Mouse (Mus musculus): ENCODE measurements around the gene Slc10a2. TPM values are rescaled to one million over a fixed set of nuclear protein-coding genes. Genes with fewer than 3 reads are reported as not detected.

Gene Slc10a2
- polyA plus RNA-seq, 1 experiment from 2014 or later = 0.20 TPM

DNA sequence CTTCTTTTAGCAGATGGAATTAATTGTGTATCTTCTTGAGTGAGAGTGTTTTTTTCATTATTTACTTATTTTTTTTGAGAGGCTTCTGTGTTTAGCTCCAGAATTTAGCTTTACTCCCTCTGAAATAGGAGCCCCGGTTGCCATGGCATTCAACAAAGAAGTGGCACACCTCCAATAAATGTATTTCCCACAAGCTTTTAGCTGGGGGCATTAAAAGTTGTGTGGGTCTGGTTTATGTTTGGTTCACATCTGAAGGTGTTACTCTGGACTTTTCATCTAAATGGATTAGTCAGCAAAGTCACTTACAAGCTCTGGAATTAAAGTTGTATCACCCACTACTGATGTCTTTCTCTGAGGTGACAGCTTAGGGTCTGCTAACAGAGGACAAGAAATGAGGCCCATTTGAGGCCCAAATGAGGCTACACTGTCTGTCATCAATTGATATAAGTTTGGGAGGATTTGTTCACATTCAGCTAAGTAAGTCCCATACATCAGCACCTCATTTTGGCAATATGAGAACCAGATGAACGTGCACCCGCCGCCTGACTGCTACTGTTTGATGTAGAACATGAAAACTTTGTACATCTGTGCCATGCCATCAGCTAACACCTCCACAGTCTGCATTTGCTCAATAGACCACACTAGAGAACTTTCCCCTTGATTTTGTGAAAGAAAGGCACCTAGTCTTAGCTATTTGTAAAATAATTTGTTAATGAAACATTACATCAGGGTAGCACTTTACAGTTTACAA, 66.2 kb downstream of the Slc10a2 start:
- ATAC-seq (replicated peaks; ENCODE audit: low FRiP score, low TSS enrichment, low read depth) = no peak
- Histone ChIP-seq H3K36me3 (ENCODE audit: control insufficient read depth, insufficient read depth, low read length) (no peaks in the 10 kb centered on the region), H3K4me3 (ENCODE audit: low read depth, low read length) (no peak overlapping the region), H3K27ac (ENCODE audit: low read depth) (no peak overlapping the region), H3K27me3 (replicated peaks; ENCODE audit: control insufficient read depth, insufficient read depth, low read length) (no peaks in the 10 kb centered on the region), H3K9ac (ENCODE audit: low read length) (no peak overlapping the region), H3K4me1 (replicated peaks; ENCODE audit: control insufficient read depth, insufficient read depth, low read length) (no peaks in the 10 kb centered on the region), H3K9me3 (ENCODE audit: control insufficient read depth, low read length) (no peaks in the 10 kb centered on the region), H3K4me2 (ENCODE audit: low read length) (no peak overlapping the region)
- no peak for DNase-seq (ENCODE audit: low spot score)
- WGBS = 82% methylated on average over 4 of the region's 4 CpGs
